Mouse (Mus musculus): Measurements from ENCODE around the gene Rnf212b. TPM values are rescaled to one million over a fixed set of nuclear protein-coding genes. Genes with fewer than 3 reads are reported as not detected.
"Not testable (repeated sequence)": the region's sequence is repeated elsewhere in the genome, so short reads cannot be mapped to it uniquely, and the experiment has no call there.

The Rnf212b gene
- under 1 TPM in 1 of 2 experiments, not detected in 1; 0.87 TPM for total RNA-seq (2021)
- long read RNA-seq, experiment 1, partial matches to known transcripts = 0 of 3 reads
- long read RNA-seq, experiment 1, other reads (novel, unspliced or antisense) = 3 of 3 reads
- long read RNA-seq, experiment 2, partial matches to known transcripts = 0 of 1 reads
- long read RNA-seq, experiment 2, other reads (novel, unspliced or antisense) = 1 of 1 reads

GRCm38 (mm10) chr14:54813991-54814390, at the start of gene Rnf212b:
TSS of gene Rnf212b (plus strand) at chr14:54814141.
- DNase-seq = no peak

- DNase-seq = not testable (repeated sequence)
Observed at GRCm38 (mm10) chr14:54766937-54767336, 47.0 kb upstream of the Rnf212b start.

DNA sequence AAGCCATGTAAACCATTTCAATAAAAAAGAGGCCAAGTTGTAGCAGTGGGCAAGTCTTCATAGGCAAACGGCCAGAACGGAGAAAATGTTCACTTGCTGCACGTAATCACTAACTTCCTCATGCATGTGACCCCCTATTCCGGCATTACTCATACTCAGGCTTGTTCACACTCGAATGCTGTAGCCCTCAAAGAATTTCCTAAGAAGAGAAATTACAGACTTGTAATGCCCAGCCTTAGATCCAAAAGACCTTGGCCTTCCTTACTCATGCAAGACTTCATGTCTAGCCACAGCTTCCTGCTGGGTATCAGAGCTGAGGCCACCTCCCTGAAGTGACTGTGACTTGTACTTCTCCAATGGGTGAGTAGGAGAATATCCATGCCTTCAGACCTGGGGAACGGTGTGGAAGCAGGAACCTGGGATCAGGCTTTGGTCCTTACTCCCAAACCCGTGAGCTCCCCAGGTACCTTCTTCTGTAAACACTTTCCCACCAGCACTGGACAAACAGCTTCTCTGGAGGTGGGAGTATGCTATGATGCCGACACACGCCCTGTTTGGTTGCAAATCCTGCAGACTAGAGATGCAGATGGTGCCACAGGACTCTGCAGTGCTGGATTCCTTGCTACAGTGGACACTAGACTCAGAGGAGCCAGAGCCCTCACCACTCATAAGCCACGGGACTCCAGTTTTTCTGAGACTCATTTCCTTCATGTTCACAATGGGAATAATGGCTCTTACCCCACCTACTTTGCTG, 45.5 kb upstream of the Rnf212b start:
- no peak for DNase-seq

DNA sequence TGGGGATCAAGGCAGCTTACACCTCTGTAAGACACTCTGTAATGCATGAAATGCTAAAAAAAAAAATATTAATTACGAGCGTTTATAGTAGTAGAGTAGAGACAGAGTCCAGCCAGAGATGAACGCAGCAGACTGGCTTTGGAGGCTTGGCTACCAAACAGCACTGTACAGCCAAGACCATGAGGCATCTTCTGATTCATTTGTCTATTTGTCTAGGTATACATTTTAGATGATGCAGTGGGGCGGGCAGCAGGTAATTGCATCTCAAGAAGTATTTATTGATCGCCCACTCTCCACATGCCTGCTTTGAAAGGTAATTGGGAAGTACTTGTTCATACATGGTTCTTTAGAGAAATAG, 44.9 kb upstream of the Rnf212b start:
- DNase-seq = no peak

DNA sequence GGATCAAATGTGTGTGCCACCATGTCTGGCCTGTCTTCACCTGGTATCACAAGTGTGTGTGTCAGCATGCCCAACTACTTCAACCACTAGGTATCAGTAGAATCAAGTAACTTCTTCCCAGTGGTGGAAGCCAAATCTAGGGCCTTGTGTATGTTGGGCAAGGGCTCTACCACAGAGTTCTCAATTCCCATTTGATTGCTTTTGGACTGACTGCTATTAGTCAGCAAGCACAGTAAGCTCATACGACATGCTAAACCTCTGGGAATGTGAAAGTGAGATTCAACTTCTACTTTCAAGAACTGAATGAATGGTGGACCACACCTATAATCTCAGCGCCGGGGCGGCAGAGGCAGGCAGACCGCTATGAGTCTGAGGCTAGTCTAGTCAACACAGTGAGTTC, 43.6 kb upstream of the Rnf212b start:
- DNase-seq = no peak

- no peak for DNase-seq
Observed at GRCm38 (mm10) chr14:54772333-54772856, 41.5 kb upstream of the Rnf212b start.

GRCm38 (mm10) chr14:54775534-54776041, 38.4 kb upstream of the Rnf212b start:
- DNase-seq = no peak

DNA sequence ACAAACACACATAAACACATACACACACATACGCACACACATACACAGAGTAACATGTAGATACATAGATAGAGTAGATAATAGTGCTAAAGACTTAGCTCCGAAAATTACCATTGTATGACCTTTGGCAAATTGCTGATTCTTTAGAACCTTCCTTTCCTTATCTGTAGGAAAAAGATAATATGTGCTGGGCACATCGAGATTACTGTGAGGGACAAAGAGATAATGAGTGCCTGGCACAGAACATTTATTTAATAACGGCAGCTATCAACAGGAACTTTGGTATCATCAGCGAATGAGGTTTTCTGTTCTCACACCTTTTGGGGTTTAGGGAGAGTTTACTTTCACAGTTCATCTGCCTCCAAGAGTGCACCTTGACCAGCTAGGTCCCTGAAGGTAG, 37.2 kb upstream of the Rnf212b start:
- no peak for DNase-seq

DNA sequence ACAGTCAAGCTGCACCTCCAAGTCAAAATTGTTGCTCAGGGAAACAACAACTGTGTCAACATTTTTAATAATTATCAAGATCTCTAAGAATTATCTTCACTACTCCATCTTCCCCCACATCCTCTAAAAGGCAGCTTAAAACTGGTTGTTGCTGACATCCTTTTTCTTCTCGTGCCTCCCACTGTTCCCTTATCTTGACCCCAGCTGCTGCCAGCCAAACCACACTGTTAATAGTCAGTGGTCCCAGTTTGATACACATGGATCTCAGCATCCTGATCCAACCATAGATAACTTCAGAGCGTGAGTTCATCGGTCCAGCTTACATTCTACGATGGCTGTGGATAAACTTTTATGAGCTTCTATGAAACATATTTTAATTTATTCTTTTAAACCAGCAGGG, 36.0 kb upstream of the Rnf212b start:
- DNase-seq = no peak

- DNase-seq = no peak
Observed at GRCm38 (mm10) chr14:54780084-54780483, 33.9 kb upstream of the Rnf212b start.

DNA sequence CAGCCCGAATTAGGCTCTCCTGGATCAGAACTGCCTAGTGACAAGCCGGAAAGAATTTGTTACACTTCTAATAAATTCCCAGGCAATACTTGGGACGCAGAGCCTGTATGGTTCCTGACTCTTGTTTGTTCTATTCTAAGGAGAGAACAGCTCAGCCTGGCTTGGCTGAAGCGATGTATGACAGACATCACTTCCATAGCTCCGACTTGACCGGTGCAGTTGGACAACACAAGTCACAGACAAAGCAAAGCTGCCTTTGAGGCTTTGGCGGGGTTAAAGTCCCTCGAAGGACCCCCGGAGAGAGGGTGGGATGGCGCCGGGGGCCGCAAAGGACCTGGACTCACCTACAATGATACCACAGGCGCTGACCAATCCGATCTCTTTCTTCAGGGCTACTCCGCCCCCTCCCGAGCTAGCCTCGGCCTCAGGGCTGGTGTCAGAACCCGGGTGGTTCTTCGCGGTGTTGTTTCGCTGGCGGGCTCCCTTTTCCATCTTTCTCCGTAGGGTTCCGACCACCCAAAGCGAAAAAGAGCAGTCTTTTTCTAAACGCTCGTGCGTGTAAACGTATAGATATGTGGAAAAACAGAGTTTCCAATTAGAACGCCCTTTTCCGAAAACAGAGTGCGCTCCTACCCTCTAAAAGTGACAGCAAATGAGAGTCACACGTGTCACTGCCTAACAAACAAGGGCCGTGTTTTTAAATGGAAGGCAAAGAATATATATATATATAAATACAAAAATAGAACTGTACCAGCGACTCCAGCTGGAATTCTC, 32.9 kb upstream of the Rnf212b start:
- DNase-seq = peak; percentile 74

GRCm38 (mm10) chr14:54781610-54782365, 32.2 kb upstream of the Rnf212b start, which contains the start of gene Slc7a8:
TSS of gene Slc7a8 (minus strand) at chr14:54781946.
- DNase-seq = peak; percentile 77

DNA sequence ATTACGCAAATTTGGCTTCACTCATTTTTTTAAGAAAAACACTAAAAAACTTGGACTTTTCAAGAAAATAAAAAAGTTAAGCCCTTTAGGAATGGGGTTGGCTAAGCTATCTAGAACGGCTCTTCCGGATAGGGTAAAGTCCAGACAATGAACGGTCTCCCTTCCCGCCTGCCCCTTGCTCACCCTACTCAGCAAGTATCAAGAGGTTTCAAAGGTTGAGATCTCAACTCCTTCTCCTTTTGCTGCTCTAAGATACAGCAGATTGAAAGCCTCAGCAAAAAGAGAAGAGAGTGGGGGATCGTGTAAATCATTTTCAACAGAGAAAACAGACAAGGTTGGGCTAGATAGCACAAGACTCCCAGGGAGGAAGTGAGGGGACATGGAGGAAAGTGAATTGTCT, 31.0 kb upstream of the Rnf212b start:
- no peak for DNase-seq

DNA sequence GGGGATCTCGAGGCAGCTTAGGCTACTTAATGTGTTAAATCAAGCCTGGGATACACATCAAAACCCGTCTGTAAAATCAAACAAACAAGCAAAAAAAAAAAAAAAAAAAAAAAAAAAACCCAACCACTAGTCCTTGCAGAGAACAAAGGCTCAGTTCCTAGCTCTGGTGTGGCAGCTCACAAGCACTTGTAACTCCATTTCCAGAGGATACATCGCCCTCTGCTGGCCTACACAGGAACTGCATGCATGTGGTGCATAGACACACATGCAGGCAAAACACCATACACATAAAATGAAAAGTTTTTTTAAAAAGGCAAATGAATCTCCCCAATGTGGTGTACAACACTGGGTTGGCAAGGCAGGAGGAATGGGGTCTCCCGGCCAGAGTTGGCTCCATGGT, 28.0 kb upstream of the Rnf212b start:
- peak; percentile 85 for DNase-seq

- DNase-seq = peak; percentile 68
Observed at GRCm38 (mm10) chr14:54786489-54786888, 27.5 kb upstream of the Rnf212b start.

DNA sequence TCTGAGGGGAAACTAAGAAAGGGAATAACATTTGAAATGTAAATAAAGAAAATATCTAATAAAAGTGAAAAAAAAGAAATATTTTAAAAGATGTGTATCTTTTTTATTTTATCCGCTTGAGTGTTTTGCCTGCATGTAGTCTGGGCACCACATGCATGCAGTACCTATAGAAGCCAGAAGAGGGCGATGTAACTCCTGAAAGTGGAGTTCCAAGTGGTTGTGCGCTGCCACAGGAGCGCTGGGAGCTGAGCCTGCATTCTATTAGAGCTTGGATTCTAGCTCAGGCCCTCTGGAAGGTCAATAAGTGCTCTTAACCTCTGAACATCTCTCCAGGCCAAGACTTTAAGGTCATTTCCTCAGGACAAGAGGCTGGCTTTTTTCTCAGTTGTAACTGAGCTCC, 26.7 kb upstream of the Rnf212b start:
- no peak for DNase-seq

DNA sequence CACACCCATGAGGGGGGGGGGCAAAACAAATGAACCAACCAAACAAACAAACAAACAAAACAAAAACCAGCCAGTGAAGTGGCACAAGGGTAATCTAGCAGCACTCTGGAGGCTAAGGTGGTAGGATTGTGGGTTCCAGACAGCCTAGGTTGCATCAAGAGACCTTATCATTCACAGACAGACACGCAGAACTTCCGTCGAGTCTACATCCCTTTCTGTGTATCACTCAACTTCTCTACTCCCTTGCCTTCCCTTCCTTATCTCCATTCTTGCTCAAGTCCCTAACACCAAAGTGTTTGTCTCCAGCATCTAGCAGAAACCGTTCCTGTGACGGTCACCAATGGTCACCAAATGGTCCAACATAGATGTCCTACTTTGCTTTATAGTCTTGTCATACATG, 25.7 kb upstream of the Rnf212b start:
- no peak for DNase-seq

GRCm38 (mm10) chr14:54792166-54792565, 21.8 kb upstream of the Rnf212b start:
- no peak for DNase-seq

DNA sequence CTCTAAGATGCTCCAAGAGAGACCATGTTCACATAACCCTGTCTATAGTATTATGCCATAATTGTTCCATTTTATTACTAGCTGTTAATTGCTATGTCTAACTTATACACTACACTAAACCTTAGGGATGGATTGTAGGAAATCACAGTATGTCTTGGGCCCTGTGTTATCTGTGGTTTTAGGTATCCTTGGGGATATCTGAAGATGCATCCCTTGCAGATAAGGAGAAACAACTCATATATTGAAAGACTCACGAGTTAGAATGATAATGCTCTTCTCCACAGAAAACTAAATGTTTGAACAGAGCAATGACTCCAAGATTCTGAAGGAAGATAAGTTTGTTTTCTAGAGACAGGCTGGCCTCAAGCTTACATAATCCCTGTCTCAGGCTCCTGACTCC, 20.6 kb upstream of the Rnf212b start:
- no peak for DNase-seq

- no peak for DNase-seq
Observed at GRCm38 (mm10) chr14:54793894-54794830, 19.8 kb upstream of the Rnf212b start.

DNA sequence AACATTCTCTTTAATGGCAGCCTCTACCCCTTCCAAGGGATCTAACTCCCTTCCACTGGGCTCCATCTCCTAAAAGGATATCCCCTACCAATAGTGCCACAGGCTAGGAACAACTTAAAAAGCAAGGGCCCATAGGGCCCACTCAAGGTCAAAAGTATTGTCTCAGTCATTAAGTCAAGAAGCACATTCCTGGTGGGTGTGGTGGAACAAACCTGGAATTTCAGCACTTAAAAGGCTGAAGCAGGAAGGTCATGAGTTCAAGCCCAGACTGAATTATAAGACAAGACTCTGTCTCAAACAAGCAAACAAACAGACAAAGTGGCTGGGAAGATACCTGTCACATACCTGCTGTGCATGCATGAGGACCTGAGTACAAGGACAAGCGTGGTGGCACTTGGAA, 18.0 kb upstream of the Rnf212b start:
- no peak for DNase-seq
